Mouse (Mus musculus) heart, embryonic 13.5 days (tissue): ENCODE data around the gene Prim2. TPM values are rescaled to one million over a fixed set of nuclear protein-coding genes. Genes with fewer than 3 reads are reported as not detected.

Experiments used
- ATAC-seq: fragments of 200-750 bp; cut with Nextera tagmentation; 2 replicates; pipeline ENCODE4 v1.8.0; 2017; ENCODE audit warnings: moderate TSS enrichment; ENCODE audit not compliant: insufficient number of reproducible peaks, low FRiP score, low TSS enrichment; ENCODE audit errors: extremely low read depth
- H3K27ac ChIP-seq: fragments of 300-500 bp; sonication (generic); replicated peaks from 2 replicates; pipeline ENCODE4 v1.5.1; 2015; ENCODE audit warnings: moderate library complexity, mild to moderate bottlenecking, inconsistent platforms
- H3K27me3 ChIP-seq: fragments of 300-500 bp; sonication (generic); replicated peaks from 2 replicates; pipeline ENCODE4 v1.6.1; 2015; ENCODE audit warnings: mild to moderate bottlenecking, inconsistent platforms
- H3K36me3 ChIP-seq: fragments of 300-500 bp; sonication (generic); 2 replicates; pipeline ENCODE4 v1.6.1; 2015; ENCODE audit warnings: mild to moderate bottlenecking, inconsistent platforms
- H3K4me1 ChIP-seq: fragments of 300-500 bp; sonication (generic); 2 replicates; pipeline ENCODE4 v1.6.1; 2015; ENCODE audit warnings: inconsistent platforms
- H3K4me2 ChIP-seq: fragments of 300-500 bp; sonication (generic); 2 replicates; pipeline ENCODE4 v1.6.1; 2015; ENCODE audit warnings: inconsistent platforms, mild to moderate bottlenecking, moderate library complexity
- H3K4me3 ChIP-seq: fragments of 300-500 bp; sonication (generic); 2 replicates; pipeline ENCODE4 v1.5.1; 2015; ENCODE audit warnings: moderate library complexity, mild to moderate bottlenecking, inconsistent platforms
- H3K9ac ChIP-seq: fragments of 300-500 bp; sonication (generic); 2 replicates; pipeline ENCODE4 v1.6.1; 2015; ENCODE audit warnings: inconsistent platforms, mild to moderate bottlenecking, moderate library complexity
- H3K9me3 ChIP-seq: fragments of 300-500 bp; sonication (generic); 2 replicates; pipeline ENCODE4 v1.6.1; 2016; ENCODE audit warnings: inconsistent platforms
- WGBS: fragments of 180-500 bp; shearing (Covaris S2); methylation state at CpG from one replicate; pipeline ENCODE4 v1.1.7; 2015; ENCODE audit warnings: mixed read lengths; 5-methylcytosine and 5-hydroxymethylcytosine counted together
- polyA plus RNA-seq: library from polyadenylated mRNA; unstranded; fragments of >200 nt; fragmentation: Nextera tagmentation; extraction: Ambion mirVana; gene quantifications from 2 replicates; pipeline ENCODE4 v1.2.1, GENCODE M21; 2015

Prim2 gene
- polyA plus RNA-seq, 1 experiment from 2014 or later: 18.1 TPM

DNA sequence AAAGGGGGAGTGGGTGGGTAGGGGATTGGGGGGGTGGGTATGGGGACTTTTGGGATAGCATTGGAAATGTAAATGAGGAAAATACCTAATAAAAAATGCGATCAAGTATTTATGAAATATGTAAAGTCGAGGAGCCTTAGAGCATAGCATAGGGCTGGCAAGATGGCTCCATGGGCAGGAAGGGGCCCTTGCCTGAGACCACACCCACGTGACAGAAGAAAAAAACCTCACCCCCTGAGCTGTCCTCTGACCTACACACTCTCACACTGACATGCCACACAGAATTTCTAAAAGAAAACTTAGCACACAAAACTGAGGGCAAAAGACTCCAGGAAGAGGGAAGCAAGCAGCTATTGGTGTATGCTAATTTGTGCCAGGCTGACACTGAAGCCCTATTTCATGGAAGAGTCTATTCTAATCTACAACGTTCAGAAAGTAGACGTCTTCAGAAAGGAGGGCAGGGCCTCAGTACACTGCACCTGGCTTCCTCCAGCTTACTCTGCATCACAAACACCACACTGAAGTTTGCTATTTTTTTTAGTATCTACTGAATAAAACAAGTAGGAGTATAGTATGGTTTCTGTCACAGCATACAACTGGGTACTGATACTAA is 65.4 kb downstream of the Prim2 start:
- Histone ChIP-seq H3K36me3 (peaks cover 7% of the 10 kb centered on the region), H3K27me3 (no peaks in the 10 kb centered on the region), H3K4me1 (no peaks in the 10 kb centered on the region), H3K4me3 (no peak overlapping the region), H3K9me3 (no peaks in the 10 kb centered on the region), H3K27ac (no peak overlapping the region), H3K9ac (no peak overlapping the region), H3K4me2 (no peak overlapping the region)
- no peak for ATAC-seq
- 86% methylated on average over 5 of the region's 5 CpGs for WGBS

DNA sequence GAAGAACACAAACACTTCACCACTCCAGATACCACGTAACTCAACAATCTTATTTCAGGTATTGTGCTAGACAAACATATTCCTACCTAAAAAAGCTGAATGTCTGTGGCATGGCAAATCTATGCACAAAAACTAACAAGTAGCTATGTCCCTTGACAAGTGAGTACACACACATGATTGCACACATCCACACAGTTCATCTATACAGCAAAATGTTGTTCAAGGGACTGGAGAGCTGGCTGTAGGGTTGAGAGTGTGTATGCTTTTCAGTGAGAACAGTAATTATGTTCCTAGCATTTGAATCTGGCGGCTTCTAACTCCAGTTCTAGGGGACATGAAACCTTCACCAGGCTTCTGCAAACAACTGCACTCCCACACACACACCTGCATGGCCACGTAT is 69.9 kb downstream of the Prim2 start:
- H3K36me3 ChIP-seq: peaks cover 9% of the 10 kb centered on the region; the same call in 1 of the 2 replicates
- H3K4me1 ChIP-seq: no peaks in the 10 kb centered on the region
- H3K4me3 ChIP-seq: no peak overlapping the region
- 89% methylated on average over 3 of the region's 3 CpGs for WGBS
- H3K4me2 ChIP-seq: no peak overlapping the region
- H3K27me3 ChIP-seq: no peaks in the 10 kb centered on the region
- ATAC-seq: no peak
- H3K9me3 ChIP-seq: peaks cover 5% of the 10 kb centered on the region
- H3K9ac ChIP-seq: no peak overlapping the region
- no peak overlapping the region for H3K27ac ChIP-seq

DNA sequence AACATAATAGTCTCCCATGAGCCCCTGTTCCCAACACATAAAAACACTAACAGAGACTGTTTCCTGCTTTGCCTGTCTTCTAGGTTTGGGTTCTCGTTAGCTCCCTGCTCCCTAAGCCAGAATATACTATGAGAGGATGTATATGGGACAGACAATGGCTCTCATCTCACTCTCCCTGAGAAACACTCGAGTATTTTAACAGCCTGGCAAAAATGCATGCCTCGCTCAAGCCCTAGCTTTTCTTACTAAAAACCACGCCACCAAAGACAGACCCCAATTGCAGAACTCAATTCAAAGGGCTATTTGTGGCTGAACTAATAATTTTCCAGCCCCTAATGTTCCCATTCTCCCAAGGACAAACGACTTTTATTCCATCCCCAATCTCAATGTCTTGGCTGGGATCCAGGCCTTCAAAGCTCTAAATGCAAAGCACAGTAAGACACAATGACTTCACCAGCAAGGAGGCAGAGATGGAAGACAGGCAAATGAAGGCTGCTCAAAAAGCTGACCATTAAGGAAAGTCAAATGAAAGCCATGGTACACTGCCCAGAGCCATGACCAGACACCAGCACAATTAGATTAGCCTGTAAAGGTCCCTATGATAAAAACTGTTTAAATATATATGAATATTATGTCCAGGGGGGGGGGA is 70.5 kb downstream of the Prim2 start:
- WGBS: 81% methylated on average over 5 of the region's 5 CpGs
- H3K27me3 ChIP-seq: no peaks in the 10 kb centered on the region
- H3K9ac ChIP-seq: no peak overlapping the region
- ATAC-seq: no peak
- no peaks in the 10 kb centered on the region for H3K4me1 ChIP-seq
- peaks cover 5% of the 10 kb centered on the region for H3K9me3 ChIP-seq
- peaks cover 9% of the 10 kb centered on the region; the same call in 1 of the 2 replicates for H3K36me3 ChIP-seq
- no peak overlapping the region for H3K27ac ChIP-seq
- H3K4me3 ChIP-seq: no peak overlapping the region
- H3K4me2 ChIP-seq: no peak overlapping the region

DNA sequence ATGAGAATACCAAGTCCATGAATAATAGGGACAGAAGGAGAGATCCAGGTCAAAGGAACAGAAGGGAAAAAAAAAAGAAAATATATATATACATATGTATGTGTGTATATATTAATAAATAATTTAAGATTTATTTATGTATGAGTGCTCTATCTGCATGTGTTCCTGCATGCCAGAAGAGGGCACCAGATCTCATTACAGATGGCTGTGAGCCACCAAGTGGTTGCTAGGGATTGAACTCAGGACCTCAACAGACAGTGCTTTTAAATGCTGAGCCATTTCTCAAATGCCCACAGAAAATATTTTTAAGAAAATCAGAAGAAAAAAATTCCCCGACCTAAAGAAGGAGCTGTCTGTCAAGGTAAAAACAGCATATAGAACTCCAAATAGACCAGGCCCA is 72.6 kb downstream of the Prim2 start:
- Histone ChIP-seq H3K27me3 (no peaks in the 10 kb centered on the region), H3K9me3 (peaks cover 5% of the 10 kb centered on the region), H3K4me2 (no peak overlapping the region), H3K4me1 (no peaks in the 10 kb centered on the region), H3K9ac (no peak overlapping the region), H3K36me3 (peaks cover 9% of the 10 kb centered on the region; the same call in 1 of the 2 replicates), H3K4me3 (no peak overlapping the region), H3K27ac (no peak overlapping the region)
- no peak for ATAC-seq
- 92% methylated on average over 1 of the region's 1 CpGs for WGBS

DNA sequence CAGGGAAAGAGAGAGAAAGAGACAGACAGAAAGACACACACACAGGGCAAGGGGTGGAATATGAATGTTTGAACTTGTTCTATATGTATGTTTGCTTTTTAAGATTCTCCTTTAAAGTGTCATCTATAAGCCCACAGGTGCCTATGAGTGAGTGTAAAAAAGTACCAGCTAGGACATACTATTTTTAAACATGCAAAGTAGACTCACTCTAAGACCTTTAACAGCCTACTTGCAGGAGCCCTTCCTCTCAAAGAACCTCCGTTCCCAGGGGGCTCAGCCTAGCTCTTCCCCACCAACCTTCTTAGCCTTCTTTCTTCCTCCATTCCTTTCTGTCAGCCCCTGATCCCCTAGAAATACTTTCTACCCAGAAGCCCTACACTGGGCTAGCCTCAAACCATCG is 73.7 kb downstream of the Prim2 start:
- WGBS: 83% methylated on average over 2 of the region's 2 CpGs
- H3K4me2 ChIP-seq: no peak overlapping the region
- peaks cover 5% of the 10 kb centered on the region for H3K9me3 ChIP-seq
- peaks cover 9% of the 10 kb centered on the region; the same call in 1 of the 2 replicates for H3K36me3 ChIP-seq
- H3K9ac ChIP-seq: no peak overlapping the region
- no peak overlapping the region for H3K4me3 ChIP-seq
- no peaks in the 10 kb centered on the region for H3K27me3 ChIP-seq
- H3K4me1 ChIP-seq: no peaks in the 10 kb centered on the region
- no peak for ATAC-seq
- H3K27ac ChIP-seq: no peak overlapping the region

DNA sequence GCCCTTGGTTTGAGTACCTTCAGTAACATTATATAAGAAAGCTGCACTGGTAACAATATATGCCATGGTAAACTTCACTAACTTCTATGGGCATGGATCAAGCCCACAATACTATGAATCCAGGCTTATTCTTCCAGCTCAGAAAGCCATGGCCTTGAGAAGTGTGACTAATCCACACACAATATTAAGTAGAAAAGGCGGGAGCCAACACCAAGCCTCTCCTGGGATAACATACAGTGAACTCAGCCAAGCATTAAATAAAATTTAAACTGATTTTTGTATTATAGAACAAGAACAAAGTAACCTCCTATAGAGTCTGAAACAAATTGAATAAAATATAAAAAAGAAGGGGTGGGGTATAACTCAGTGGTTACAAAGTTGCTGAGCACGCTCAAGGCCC is 74.6 kb downstream of the Prim2 start:
- Histone ChIP-seq H3K4me1 (peaks cover 3% of the 10 kb centered on the region; the same call in 1 of the 2 replicates), H3K27me3 (no peaks in the 10 kb centered on the region), H3K27ac (no peak overlapping the region), H3K4me3 (no peak overlapping the region), H3K9ac (no peak overlapping the region), H3K4me2 (no peak overlapping the region), H3K9me3 (peaks cover 5% of the 10 kb centered on the region), H3K36me3 (peaks cover 9% of the 10 kb centered on the region; the same call in 1 of the 2 replicates)
- 99% methylated on average over 2 of the region's 2 CpGs for WGBS
- ATAC-seq: no peak

DNA sequence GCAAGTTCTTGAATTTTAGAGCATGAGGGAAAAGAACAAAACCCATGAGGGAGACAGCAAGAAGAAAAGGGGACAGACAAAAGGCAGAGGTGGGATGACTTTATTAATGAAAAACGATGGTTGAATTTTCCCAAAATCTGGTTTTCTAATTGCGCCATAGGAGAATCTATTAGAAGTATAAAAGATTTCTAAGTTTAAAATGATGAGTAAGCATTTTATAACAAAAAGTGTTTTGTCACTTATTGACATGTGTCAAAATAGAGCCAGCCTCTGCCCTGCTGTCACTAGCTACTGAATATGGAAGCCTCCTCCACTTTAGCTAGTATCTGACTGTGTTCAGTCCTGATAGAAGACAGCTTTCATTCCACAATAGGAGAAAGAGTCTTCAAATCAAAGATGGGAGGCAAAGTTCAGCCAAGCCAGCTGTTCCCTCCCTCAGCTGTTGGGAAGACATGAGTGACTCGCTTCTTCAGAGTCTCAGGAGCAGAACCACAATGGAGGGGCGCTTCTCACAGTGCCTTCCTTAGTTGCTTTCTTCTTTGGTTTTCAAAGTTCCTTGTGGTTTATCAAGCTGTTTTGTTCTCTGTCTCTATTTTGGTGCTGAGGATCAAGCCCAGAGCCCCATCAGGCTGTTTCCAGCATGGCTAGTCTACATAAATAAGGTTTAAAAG is 75.7 kb downstream of the Prim2 start:
- peaks cover 5% of the 10 kb centered on the region for H3K9me3 ChIP-seq
- H3K27ac ChIP-seq: no peak overlapping the region
- H3K4me3 ChIP-seq: no peak overlapping the region
- no peaks in the 10 kb centered on the region for H3K27me3 ChIP-seq
- ATAC-seq: no peak
- H3K4me1 ChIP-seq: peaks cover 3% of the 10 kb centered on the region; the same call in 1 of the 2 replicates
- 84% methylated on average over 4 of the region's 4 CpGs for WGBS
- H3K4me2 ChIP-seq: no peak overlapping the region
- H3K9ac ChIP-seq: no peak overlapping the region
- H3K36me3 ChIP-seq: peaks cover 6% of the 10 kb centered on the region; the same call in 1 of the 2 replicates

DNA sequence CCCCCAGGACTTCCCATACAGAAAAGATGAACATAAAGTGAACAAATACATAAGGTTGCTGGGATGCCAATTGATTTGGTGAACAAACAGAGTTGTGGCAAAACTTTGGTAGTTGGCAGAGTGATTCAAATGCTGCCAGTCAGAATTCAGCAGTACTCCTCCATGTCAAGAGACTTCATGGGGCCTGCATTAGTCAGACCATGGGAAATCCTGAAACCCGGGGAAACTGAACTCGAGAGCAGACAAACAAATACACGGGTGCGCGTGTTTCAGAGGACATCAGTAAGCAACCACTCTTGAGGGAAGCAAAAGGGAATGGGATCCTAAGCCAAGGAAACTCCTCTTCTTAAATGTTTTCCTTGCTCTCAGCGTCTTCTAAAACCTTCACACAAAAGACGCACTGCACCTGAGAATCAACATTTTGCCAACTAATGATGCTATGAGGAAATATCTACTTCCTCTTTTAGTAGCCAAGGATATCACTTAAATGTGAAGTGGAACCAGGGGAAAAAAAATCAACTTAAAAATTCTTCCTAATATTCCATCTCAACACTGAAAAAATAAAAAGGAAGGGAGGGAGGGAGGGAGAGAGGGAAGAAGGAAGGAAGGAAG is 77.5 kb downstream of the Prim2 start:
- Histone ChIP-seq H3K4me1 (peaks cover 3% of the 10 kb centered on the region; the same call in 1 of the 2 replicates), H3K4me3 (no peak overlapping the region), H3K4me2 (no peak overlapping the region), H3K9ac (no peak overlapping the region), H3K9me3 (no peaks in the 10 kb centered on the region), H3K36me3 (no peaks in the 10 kb centered on the region), H3K27me3 (no peaks in the 10 kb centered on the region), H3K27ac (no peak overlapping the region)
- no peak for ATAC-seq
- WGBS: 90% methylated on average over 7 of the region's 7 CpGs

DNA sequence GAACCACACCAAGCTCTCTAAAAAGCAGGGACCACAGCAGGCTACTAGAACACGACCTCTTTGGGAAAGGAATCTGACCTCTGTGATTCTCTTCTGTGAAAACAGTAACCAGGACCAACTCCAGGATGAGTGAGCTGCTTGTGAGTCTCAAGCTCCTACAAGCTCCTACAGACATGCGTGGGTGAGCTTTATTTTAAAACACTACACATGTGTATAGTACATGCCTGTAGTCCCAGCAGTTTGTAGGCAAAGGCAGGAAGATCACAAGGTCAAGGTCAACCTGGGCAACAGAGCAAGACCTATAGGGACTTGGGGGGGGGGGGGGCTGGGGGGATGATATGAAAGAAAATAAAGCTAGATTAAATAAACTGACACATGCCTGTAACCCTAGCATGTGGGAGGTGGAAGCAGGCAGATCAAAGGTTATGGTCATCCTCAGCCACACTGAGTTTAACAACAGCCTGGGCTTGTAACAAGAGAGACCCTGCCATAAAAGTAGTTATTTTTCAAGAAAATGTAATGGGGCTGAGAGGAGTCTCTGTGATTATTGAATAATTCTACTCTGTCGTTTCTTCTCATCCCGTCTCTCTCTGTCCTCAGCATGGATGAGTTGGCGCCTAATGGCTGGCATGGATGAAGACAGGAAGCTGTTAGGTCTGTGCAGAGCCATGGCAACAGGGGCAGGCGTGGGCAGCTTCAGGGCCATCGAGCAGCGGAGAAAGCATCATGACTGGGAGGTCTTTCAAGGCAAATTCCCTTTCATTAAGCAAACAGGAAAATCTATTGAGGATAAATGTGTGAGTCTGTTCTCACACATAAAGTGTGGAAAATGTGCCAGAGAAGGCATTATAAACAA is 78.8 kb downstream of the Prim2 start:
- Histone ChIP-seq H3K27me3 (no peaks in the 10 kb centered on the region), H3K36me3 (no peaks in the 10 kb centered on the region), H3K4me1 (peaks cover 3% of the 10 kb centered on the region; the same call in 1 of the 2 replicates), H3K4me2 (no peak overlapping the region), H3K27ac (no peak overlapping the region), H3K9me3 (no peaks in the 10 kb centered on the region), H3K4me3 (no peak overlapping the region), H3K9ac (no peak overlapping the region)
- no peak for ATAC-seq
- WGBS: 84% methylated on average over 8 of the region's 8 CpGs

DNA sequence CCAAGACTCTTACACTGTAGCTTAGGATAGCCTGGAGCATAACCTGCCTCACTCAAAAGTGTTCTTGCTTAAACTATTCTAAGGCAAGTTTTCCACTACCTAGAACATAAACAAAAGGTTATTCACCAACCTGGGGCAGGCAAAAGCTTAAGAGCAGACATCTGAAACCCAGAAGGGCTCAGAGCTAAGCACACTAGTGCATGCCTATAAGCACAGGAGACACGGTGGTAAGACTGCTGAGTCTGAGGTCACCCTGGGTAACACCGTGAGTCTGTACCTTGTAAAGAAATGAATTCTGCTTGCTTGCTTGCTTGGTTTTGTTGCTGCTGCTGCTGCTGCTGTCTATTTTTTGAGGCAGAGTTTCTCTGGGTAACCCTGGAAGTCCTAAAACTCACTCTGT is 80.1 kb downstream of the Prim2 start:
- no peaks in the 10 kb centered on the region for H3K36me3 ChIP-seq
- 64% methylated on average over 2 of the region's 2 CpGs for WGBS
- H3K27ac ChIP-seq: no peak overlapping the region
- no peak overlapping the region for H3K4me2 ChIP-seq
- H3K4me1 ChIP-seq: peaks cover 4% of the 10 kb centered on the region
- H3K27me3 ChIP-seq: no peaks in the 10 kb centered on the region
- no peak overlapping the region for H3K9ac ChIP-seq
- no peaks in the 10 kb centered on the region for H3K9me3 ChIP-seq
- ATAC-seq: no peak
- no peak overlapping the region for H3K4me3 ChIP-seq

DNA sequence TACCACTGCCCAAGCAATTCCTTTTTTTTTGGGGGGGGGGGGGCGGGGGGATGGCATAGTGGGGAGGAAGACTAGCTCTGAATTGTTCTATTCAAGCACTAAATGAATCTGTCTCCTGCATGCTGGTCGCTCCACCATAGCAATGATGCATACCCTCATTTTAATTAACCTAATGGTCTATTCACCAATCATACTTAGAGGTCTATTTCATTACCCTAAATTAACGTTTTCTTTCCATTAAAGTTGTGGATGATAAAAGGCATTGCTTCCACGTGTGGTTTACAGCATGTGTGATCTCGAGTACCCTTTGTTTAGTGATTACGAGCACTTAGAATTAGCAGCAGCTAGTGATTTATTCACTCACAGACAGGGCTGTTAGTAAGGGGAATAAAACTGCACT is 81.0 kb downstream of the Prim2 start:
- WGBS: 72% methylated on average over 6 of the region's 6 CpGs
- Histone ChIP-seq H3K36me3 (no peaks in the 10 kb centered on the region), H3K9ac (no peak overlapping the region), H3K27me3 (no peaks in the 10 kb centered on the region), H3K27ac (no peak overlapping the region), H3K9me3 (no peaks in the 10 kb centered on the region), H3K4me2 (no peak overlapping the region), H3K4me3 (no peak overlapping the region), H3K4me1 (peaks cover 11% of the 10 kb centered on the region)
- no peak for ATAC-seq
